Mouse (Mus musculus): Measurements from ENCODE around the gene Mylip. TPM values are rescaled to one million over a fixed set of nuclear protein-coding genes. Genes with fewer than 3 reads are reported as not detected.
A peak's percentile ranks its signal among the peaks of the same experiment; 100 is the strongest.

Mylip gene
- polyA plus RNA-seq, 1 experiment from 2014 or later: 11.2 TPM

GRCm38 (mm10) chr13:45452437-45452836 is 62.9 kb downstream of the Mylip start:
- Histone ChIP-seq H3K4me2 (ENCODE audit: low read depth, low read length) (no peak overlapping the region), H3K27ac (replicated peaks; ENCODE audit: low read depth, low read length) (no peak overlapping the region), H3K36me3 (ENCODE audit: control insufficient read depth, insufficient read depth, low read length) (no peaks in the 10 kb centered on the region), H3K4me1 (ENCODE audit: control insufficient read depth, insufficient read depth, low read length) (peaks cover 26% of the 10 kb centered on the region), H3K4me3 (ENCODE audit: low read depth, low read length) (no peak overlapping the region), H3K27me3 (replicated peaks; ENCODE audit: control insufficient read depth, insufficient read depth, low read length) (no peaks in the 10 kb centered on the region), H3K9ac (ENCODE audit: low read depth, low read length) (no peak overlapping the region), H3K9me3 (ENCODE audit: control insufficient read depth, low read length) (no peaks in the 10 kb centered on the region)
- WGBS: 87% methylated on average over 7 of the region's 7 CpGs
- ATAC-seq (ENCODE audit: low read depth) (no peak), DNase-seq (ENCODE audit: low spot score) (no peak)

- Histone ChIP-seq H3K4me1 (ENCODE audit: control insufficient read depth, insufficient read depth, low read length) (peaks cover 26% of the 10 kb centered on the region), H3K9me3 (ENCODE audit: control insufficient read depth, low read length) (no peaks in the 10 kb centered on the region), H3K4me2 (ENCODE audit: low read depth, low read length) (no peak overlapping the region), H3K27ac (replicated peaks; ENCODE audit: low read depth, low read length) (no peak overlapping the region), H3K27me3 (replicated peaks; ENCODE audit: control insufficient read depth, insufficient read depth, low read length) (no peaks in the 10 kb centered on the region), H3K4me3 (ENCODE audit: low read depth, low read length) (no peak overlapping the region), H3K36me3 (ENCODE audit: control insufficient read depth, insufficient read depth, low read length) (no peaks in the 10 kb centered on the region), H3K9ac (ENCODE audit: low read depth, low read length) (no peak overlapping the region)
- DNase-seq (ENCODE audit: low spot score) (no peak), ATAC-seq (ENCODE audit: low read depth) (no peak)
- 56% methylated on average over 9 of the region's 9 CpGs for WGBS
These were observed 63.5 kb downstream of the Mylip start for GRCm38 (mm10) chr13:45453033-45453432.

DNA sequence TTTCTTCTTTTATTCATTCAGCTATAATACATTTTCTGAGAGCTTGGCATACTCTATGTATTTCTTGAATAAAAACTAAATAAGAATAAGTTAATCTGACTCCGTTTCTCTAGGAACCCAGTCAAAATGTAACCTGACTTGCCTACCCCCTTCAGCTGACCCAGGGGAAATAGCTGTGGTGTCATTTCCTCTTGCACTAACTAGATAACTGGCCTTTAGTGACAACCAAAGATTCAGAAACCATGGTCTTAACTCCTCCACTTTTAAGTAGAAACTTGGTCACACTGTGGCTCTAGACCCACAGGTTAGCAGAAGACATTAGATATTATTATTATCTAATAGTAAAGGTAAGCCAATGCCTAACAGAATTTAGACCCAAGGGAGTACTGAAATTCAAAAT is 64.5 kb downstream of the Mylip start:
- 27% methylated on average over 1 of the region's 1 CpGs for WGBS
- no peaks in the 10 kb centered on the region for H3K36me3 ChIP-seq (ENCODE audit: control insufficient read depth, insufficient read depth, low read length)
- peaks cover 26% of the 10 kb centered on the region for H3K4me1 ChIP-seq (ENCODE audit: control insufficient read depth, insufficient read depth, low read length)
- H3K27ac ChIP-seq (replicated peaks; ENCODE audit: low read depth, low read length): no peak overlapping the region
- H3K9me3 ChIP-seq (ENCODE audit: control insufficient read depth, low read length): no peaks in the 10 kb centered on the region
- DNase-seq (ENCODE audit: low spot score) (no peak), ATAC-seq (ENCODE audit: low read depth) (no peak)
- H3K9ac ChIP-seq (ENCODE audit: low read depth, low read length): no peak overlapping the region
- no peak overlapping the region for H3K4me3 ChIP-seq (ENCODE audit: low read depth, low read length)
- H3K27me3 ChIP-seq (replicated peaks; ENCODE audit: control insufficient read depth, insufficient read depth, low read length): no peaks in the 10 kb centered on the region
- H3K4me2 ChIP-seq (ENCODE audit: low read depth, low read length): no peak overlapping the region

GRCm38 (mm10) chr13:45454641-45455040 is 65.1 kb downstream of the Mylip start:
- H3K4me3 ChIP-seq (ENCODE audit: low read depth, low read length): no peak overlapping the region
- H3K27ac ChIP-seq (replicated peaks; ENCODE audit: low read depth, low read length): peak overlapping the region; percentile 80
- DNase-seq (ENCODE audit: low spot score) (peak; percentile 82), ATAC-seq (ENCODE audit: low read depth) (0 out of 2 replicates have a peak, but pooled peaks have one; percentile 33)
- no peaks in the 10 kb centered on the region for H3K27me3 ChIP-seq (replicated peaks; ENCODE audit: control insufficient read depth, insufficient read depth, low read length)
- no peaks in the 10 kb centered on the region for H3K36me3 ChIP-seq (ENCODE audit: control insufficient read depth, insufficient read depth, low read length)
- H3K9ac ChIP-seq (ENCODE audit: low read depth, low read length): no peak overlapping the region
- peak overlapping the region; percentile 14; the same call in 1 of the 2 replicates for H3K4me2 ChIP-seq (ENCODE audit: low read depth, low read length)
- 7% methylated on average over 4 of the region's 4 CpGs for WGBS
- peaks cover 26% of the 10 kb centered on the region for H3K4me1 ChIP-seq (ENCODE audit: control insufficient read depth, insufficient read depth, low read length)
- no peaks in the 10 kb centered on the region for H3K9me3 ChIP-seq (ENCODE audit: control insufficient read depth, low read length)

- no peaks in the 10 kb centered on the region for H3K9me3 ChIP-seq (ENCODE audit: control insufficient read depth, low read length)
- no peaks in the 10 kb centered on the region for H3K36me3 ChIP-seq (ENCODE audit: control insufficient read depth, insufficient read depth, low read length)
- H3K4me2 ChIP-seq (ENCODE audit: low read depth, low read length): peak overlapping the region; percentile 14; the same call in 1 of the 2 replicates
- DNase-seq (ENCODE audit: low spot score) (peak; percentile 74), ATAC-seq (ENCODE audit: low read depth) (peak; percentile 53; the same call in 1 of the 2 replicates)
- WGBS: 18% methylated on average over 15 of the region's 15 CpGs
- H3K4me3 ChIP-seq (ENCODE audit: low read depth, low read length): no peak overlapping the region
- H3K27ac ChIP-seq (replicated peaks; ENCODE audit: low read depth, low read length): peak overlapping the region; percentile 80
- no peak overlapping the region; the same call in 1 of the 2 replicates for H3K9ac ChIP-seq (ENCODE audit: low read depth, low read length)
- H3K4me1 ChIP-seq (ENCODE audit: control insufficient read depth, insufficient read depth, low read length): peaks cover 26% of the 10 kb centered on the region
- H3K27me3 ChIP-seq (replicated peaks; ENCODE audit: control insufficient read depth, insufficient read depth, low read length): no peaks in the 10 kb centered on the region
These were observed 65.7 kb downstream of the Mylip start for GRCm38 (mm10) chr13:45455108-45455861.

DNA sequence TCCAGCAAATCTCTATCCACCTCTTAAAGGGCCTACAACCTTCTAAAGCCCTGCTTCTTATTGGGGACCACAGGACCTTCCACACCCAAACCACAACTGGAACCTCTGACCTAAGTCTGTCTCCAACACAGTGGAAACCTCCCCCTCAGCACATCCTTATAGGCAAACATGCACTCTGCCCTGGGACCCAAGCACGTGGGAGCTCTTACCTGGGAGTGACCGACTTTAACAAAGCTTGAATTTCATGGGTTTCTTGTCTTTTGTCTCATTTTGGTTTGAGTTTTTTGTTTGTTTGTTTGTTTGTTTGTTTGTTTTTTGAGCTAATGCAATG is 66.3 kb downstream of the Mylip start:
- WGBS: 59% methylated on average over 2 of the region's 2 CpGs
- no peak overlapping the region for H3K4me2 ChIP-seq (ENCODE audit: low read depth, low read length)
- no peak for ATAC-seq (ENCODE audit: low read depth)

GRCm38 (mm10) chr13:45457459-45457858 is 67.9 kb downstream of the Mylip start:
- H3K4me2 ChIP-seq (ENCODE audit: low read depth, low read length): no peak overlapping the region
- no peaks in the 10 kb centered on the region for H3K27me3 ChIP-seq (replicated peaks; ENCODE audit: control insufficient read depth, insufficient read depth, low read length)
- H3K9ac ChIP-seq (ENCODE audit: low read depth, low read length): no peak overlapping the region
- no peak overlapping the region for H3K27ac ChIP-seq (replicated peaks; ENCODE audit: low read depth, low read length)
- no peaks in the 10 kb centered on the region for H3K36me3 ChIP-seq (ENCODE audit: control insufficient read depth, insufficient read depth, low read length)
- DNase-seq (ENCODE audit: low spot score) (no peak), ATAC-seq (ENCODE audit: low read depth) (no peak)
- no peaks in the 10 kb centered on the region for H3K9me3 ChIP-seq (ENCODE audit: control insufficient read depth, low read length)
- 51% methylated on average over 7 of the region's 7 CpGs for WGBS
- peaks cover 26% of the 10 kb centered on the region for H3K4me1 ChIP-seq (ENCODE audit: control insufficient read depth, insufficient read depth, low read length)
- no peak overlapping the region for H3K4me3 ChIP-seq (ENCODE audit: low read depth, low read length)

More for the DNA sequence above, 66.3 kb downstream of the Mylip start:
- Histone ChIP-seq H3K9me3 (ENCODE audit: control insufficient read depth, low read length) (no peaks in the 10 kb centered on the region), H3K27ac (replicated peaks; ENCODE audit: low read depth, low read length) (peak overlapping the region; percentile 80), H3K36me3 (ENCODE audit: control insufficient read depth, insufficient read depth, low read length) (no peaks in the 10 kb centered on the region), H3K9ac (ENCODE audit: low read depth, low read length) (no peak overlapping the region; the same call in 1 of the 2 replicates), H3K4me3 (ENCODE audit: low read depth, low read length) (no peak overlapping the region), H3K27me3 (replicated peaks; ENCODE audit: control insufficient read depth, insufficient read depth, low read length) (no peaks in the 10 kb centered on the region), H3K4me1 (ENCODE audit: control insufficient read depth, insufficient read depth, low read length) (peaks cover 26% of the 10 kb centered on the region)
- no peak for DNase-seq (ENCODE audit: low spot score)

DNA sequence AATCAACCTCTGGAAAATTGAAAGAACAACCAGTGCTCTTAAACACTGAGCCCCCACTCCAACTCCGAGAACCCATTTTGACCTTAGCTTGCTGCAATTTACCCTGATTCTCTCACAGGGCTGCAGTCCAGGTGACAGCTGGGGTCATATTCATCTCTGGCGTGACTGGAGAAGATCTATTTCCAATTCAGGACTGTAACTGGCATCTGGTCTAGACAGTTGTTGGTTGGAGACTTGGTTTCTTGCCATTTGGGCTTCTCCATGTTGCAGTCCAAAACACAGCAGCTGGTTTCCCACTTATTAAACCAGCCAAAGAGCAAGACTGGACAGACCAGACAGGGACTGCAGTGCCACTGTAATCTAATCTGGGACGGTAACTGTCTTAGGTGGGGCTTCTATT is 70.6 kb downstream of the Mylip start:
- H3K27me3 ChIP-seq (replicated peaks; ENCODE audit: control insufficient read depth, insufficient read depth, low read length): no peaks in the 10 kb centered on the region
- ATAC-seq (ENCODE audit: low read depth) (no peak), DNase-seq (ENCODE audit: low spot score) (no peak)
- no peak overlapping the region for H3K27ac ChIP-seq (replicated peaks; ENCODE audit: low read depth, low read length)
- peaks cover 8% of the 10 kb centered on the region for H3K4me1 ChIP-seq (ENCODE audit: control insufficient read depth, insufficient read depth, low read length)
- H3K4me3 ChIP-seq (ENCODE audit: low read depth, low read length): no peak overlapping the region
- no peak overlapping the region for H3K4me2 ChIP-seq (ENCODE audit: low read depth, low read length)
- H3K9ac ChIP-seq (ENCODE audit: low read depth, low read length): no peak overlapping the region
- no peaks in the 10 kb centered on the region for H3K36me3 ChIP-seq (ENCODE audit: control insufficient read depth, insufficient read depth, low read length)
- WGBS: 86% methylated on average over 3 of the region's 3 CpGs
- no peaks in the 10 kb centered on the region for H3K9me3 ChIP-seq (ENCODE audit: control insufficient read depth, low read length)

GRCm38 (mm10) chr13:45461370-45461958 is 71.9 kb downstream of the Mylip start:
- DNase-seq (ENCODE audit: low spot score) (no peak), ATAC-seq (ENCODE audit: low read depth) (no peak)
- H3K36me3 ChIP-seq (ENCODE audit: control insufficient read depth, insufficient read depth, low read length): no peaks in the 10 kb centered on the region
- H3K9ac ChIP-seq (ENCODE audit: low read depth, low read length): no peak overlapping the region
- H3K4me3 ChIP-seq (ENCODE audit: low read depth, low read length): no peak overlapping the region
- H3K9me3 ChIP-seq (ENCODE audit: control insufficient read depth, low read length): no peaks in the 10 kb centered on the region
- H3K4me1 ChIP-seq (ENCODE audit: control insufficient read depth, insufficient read depth, low read length): peaks cover 12% of the 10 kb centered on the region
- WGBS: 75% methylated on average over 14 of the region's 14 CpGs
- no peak overlapping the region for H3K27ac ChIP-seq (replicated peaks; ENCODE audit: low read depth, low read length)
- H3K27me3 ChIP-seq (replicated peaks; ENCODE audit: control insufficient read depth, insufficient read depth, low read length): no peaks in the 10 kb centered on the region
- no peak overlapping the region for H3K4me2 ChIP-seq (ENCODE audit: low read depth, low read length)

Data from embryonic facial prominence, embryonic 14.5 days (tissue).